Mouse (Mus musculus) lung, adult 2 months (tissue): ENCODE results near the gene Nexn.

Source experiments
- CTCF ChIP-seq: fragments of 200-500 bp; IDR thresholded peaks from 2 replicates; pipeline ENCODE4 v1.5.1; 2011; ENCODE audit warnings: mild to moderate bottlenecking, low read length, control low read depth; ENCODE audit not compliant: insufficient read depth
- POLR2A ChIP-seq: fragments of 200-500 bp; IDR thresholded peaks from 2 replicates; pipeline ENCODE4 v1.6.1; 2011; ENCODE audit warnings: low read depth, mild to moderate bottlenecking, control low read depth, low read length, borderline replicate concordance; ENCODE audit errors: extremely low read depth

- TF ChIP-seq POLR2A (no peak), CTCF (no peak)
Observed at GRCm38 (mm10) chr3:152294400-152294799, 28.2 kb upstream of the Nexn start.
